Mouse (Mus musculus) intestine, postnatal 0 days (tissue): ENCODE measurements at regions not wholly inside any gene's neighbourhood (a gene's known extent, or its start where the extent isn't known, plus 50 kb on each side); places are given as distances from the start of the nearest gene placed in this dataset.

Experiments
- ATAC-seq: fragments of 200-750 bp; cut with Nextera tagmentation; 2 replicates; pipeline ENCODE4 v1.8.0; 2017; ENCODE audit warnings: mild to moderate bottlenecking, moderate TSS enrichment, moderate library complexity
- H3K27ac ChIP-seq: fragments of 300-500 bp; sonication (generic); 2 replicates; pipeline ENCODE4 v1.5.1; 2014; ENCODE audit warnings: mild to moderate bottlenecking, low read depth, low read length, moderate library complexity
- H3K27me3 ChIP-seq: fragments of 300-500 bp; sonication (generic); replicated peaks from 2 replicates; pipeline ENCODE4 v1.6.1; 2014; ENCODE audit warnings: low read length, mixed read lengths; ENCODE audit not compliant: control insufficient read depth, insufficient read depth
- H3K36me3 ChIP-seq: fragments of 300-500 bp; sonication (generic); 2 replicates; pipeline ENCODE4 v1.6.1; 2014; ENCODE audit warnings: mild to moderate bottlenecking, moderate library complexity; ENCODE audit not compliant: control insufficient read depth, insufficient read depth
- H3K4me1 ChIP-seq: fragments of 300-500 bp; sonication (generic); replicated peaks from 2 replicates; pipeline ENCODE4 v1.6.1; 2014; ENCODE audit warnings: antibody characterized with exemption, low read length, mixed read lengths; ENCODE audit not compliant: control insufficient read depth, insufficient read depth
- H3K4me2 ChIP-seq: fragments of 300-500 bp; sonication (generic); replicated peaks from 2 replicates; pipeline ENCODE4 v1.6.1; 2014; ENCODE audit warnings: low read depth, mild to moderate bottlenecking, moderate library complexity
- H3K4me3 ChIP-seq: fragments of 300-500 bp; sonication (generic); 2 replicates; pipeline ENCODE4 v1.5.1; 2014; ENCODE audit warnings: low read depth, low read length
- H3K9ac ChIP-seq: fragments of 300-500 bp; sonication (generic); 2 replicates; pipeline ENCODE4 v1.6.1; 2014; ENCODE audit warnings: mild to moderate bottlenecking, low read depth, low read length
- H3K9me3 ChIP-seq: fragments of 300-500 bp; sonication (generic); 2 replicates; pipeline ENCODE4 v1.6.1; 2016; ENCODE audit warnings: mixed run types; ENCODE audit not compliant: control insufficient read depth
- CTCF ChIP-seq: sonication (generic); IDR thresholded peaks from 2 replicates; pipeline ENCODE4 v1.5.1; 2016; ENCODE audit warnings: low read depth, mild to moderate bottlenecking, control low read depth, antibody characterized with exemption, moderate library complexity
- WGBS: fragments of 180-500 bp; shearing (Covaris S2); extraction: QIAGEN DNeasy Blood & Tissue Kit; methylation state at CpG from one replicate; pipeline ENCODE4 v1.1.7; 2014; 5-methylcytosine and 5-hydroxymethylcytosine counted together

DNA sequence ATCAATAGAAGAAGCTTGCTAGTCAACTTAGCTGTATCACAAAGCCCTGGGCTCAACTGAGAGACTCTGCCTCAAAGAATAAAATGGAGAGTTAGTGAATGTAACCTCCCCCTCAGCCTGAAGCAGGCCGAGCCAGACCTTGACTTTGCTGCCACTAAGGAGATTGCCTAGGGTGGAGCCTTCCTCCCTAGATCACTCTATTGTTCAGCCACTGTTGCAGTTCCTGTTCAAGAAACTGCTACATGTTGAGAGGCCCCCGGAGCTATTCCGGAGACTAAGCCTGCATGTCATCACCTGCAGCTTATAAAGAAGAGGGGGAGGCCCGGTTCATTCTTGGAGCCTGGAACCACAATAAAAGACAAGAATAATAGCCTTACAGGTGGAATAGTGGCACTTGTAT is 257.9 kb downstream of the Adgrg6 start:
- no peak overlapping the region for H3K4me3 ChIP-seq
- no peak for TF ChIP-seq CTCF
- 85% methylated on average over 4 of the region's 4 CpGs for WGBS
- H3K9ac ChIP-seq = no peak overlapping the region
- H3K27me3 ChIP-seq = no peaks in the 10 kb centered on the region
- no peaks in the 10 kb centered on the region for H3K9me3 ChIP-seq
- no peak for ATAC-seq
- no peaks in the 10 kb centered on the region for H3K4me1 ChIP-seq
- no peaks in the 10 kb centered on the region for H3K36me3 ChIP-seq
- no peak overlapping the region for H3K4me2 ChIP-seq
- H3K27ac ChIP-seq = no peak overlapping the region

DNA sequence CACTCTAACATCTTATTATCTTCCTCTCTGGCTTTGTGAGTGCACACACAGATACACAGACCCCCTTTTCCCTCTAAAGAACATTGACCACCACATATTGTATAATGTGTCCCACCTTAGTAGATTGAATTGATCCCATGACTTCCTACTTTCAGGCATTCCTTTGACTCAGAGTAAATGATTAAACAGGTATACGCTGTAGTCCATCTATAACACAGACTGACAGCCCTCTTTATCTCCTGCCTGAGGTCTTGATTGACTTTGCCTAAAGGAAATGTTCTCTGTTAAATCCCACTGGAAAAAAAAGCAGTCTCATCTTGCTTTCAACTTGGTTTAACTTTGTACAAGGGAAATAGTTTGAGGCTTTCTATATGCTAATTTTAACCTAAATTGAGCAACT is 268.8 kb downstream of the Adgrg6 start:
- no peaks in the 10 kb centered on the region for H3K9me3 ChIP-seq
- no peak overlapping the region for H3K9ac ChIP-seq
- 55% methylated on average over 1 of the region's 1 CpGs for WGBS
- H3K4me2 ChIP-seq = no peak overlapping the region
- H3K27me3 ChIP-seq = no peaks in the 10 kb centered on the region
- no peak overlapping the region for H3K4me3 ChIP-seq
- no peak overlapping the region for H3K27ac ChIP-seq
- no peaks in the 10 kb centered on the region for H3K4me1 ChIP-seq
- no peak for ATAC-seq
- TF ChIP-seq CTCF = no peak
- no peaks in the 10 kb centered on the region for H3K36me3 ChIP-seq

GRCm38 (mm10) chr10:14275477-14275876 is 270.0 kb downstream of the Adgrg6 start:
- Histone ChIP-seq H3K9ac (no peak overlapping the region), H3K27ac (no peak overlapping the region), H3K4me1 (no peaks in the 10 kb centered on the region), H3K4me3 (no peak overlapping the region), H3K27me3 (no peaks in the 10 kb centered on the region), H3K36me3 (no peaks in the 10 kb centered on the region), H3K4me2 (no peak overlapping the region), H3K9me3 (no peaks in the 10 kb centered on the region)
- TF ChIP-seq CTCF = no peak
- WGBS = 95% methylated on average over 1 of the region's 1 CpGs
- ATAC-seq = no peak

DNA sequence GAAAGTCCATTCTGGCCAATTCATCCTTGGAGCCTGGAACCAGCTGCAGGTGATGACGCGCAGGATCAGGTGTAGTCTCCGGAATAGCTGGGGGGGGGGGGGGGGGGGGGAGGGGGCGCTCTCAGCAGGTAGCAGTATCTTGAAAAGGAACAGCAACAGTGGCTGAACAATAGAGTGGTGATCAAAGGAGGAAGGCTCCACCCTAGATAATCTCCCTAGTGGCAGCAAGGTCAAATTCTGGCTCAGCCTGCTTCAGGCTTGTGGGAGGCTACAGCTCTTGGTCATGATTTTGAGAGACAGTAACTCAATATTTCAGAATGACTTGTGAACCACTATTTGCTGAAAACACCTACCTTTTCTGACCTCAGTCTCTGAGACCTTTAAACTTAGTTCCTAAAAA is 275.5 kb downstream of the Adgrg6 start:
- H3K4me1 ChIP-seq = no peaks in the 10 kb centered on the region
- TF ChIP-seq CTCF = no peak
- no peak overlapping the region for H3K4me2 ChIP-seq
- no peaks in the 10 kb centered on the region for H3K27me3 ChIP-seq
- no peak overlapping the region for H3K27ac ChIP-seq
- no peak overlapping the region for H3K9ac ChIP-seq
- H3K9me3 ChIP-seq = no peaks in the 10 kb centered on the region
- no peak for ATAC-seq
- no peak overlapping the region for H3K4me3 ChIP-seq
- WGBS = 51% methylated on average over 3 of the region's 4 CpGs
- no peaks in the 10 kb centered on the region for H3K36me3 ChIP-seq

GRCm38 (mm10) chr10:14267641-14268040 is 277.8 kb downstream of the Adgrg6 start:
- Histone ChIP-seq H3K4me3 (no peak overlapping the region), H3K36me3 (no peaks in the 10 kb centered on the region), H3K9ac (no peak overlapping the region), H3K9me3 (no peaks in the 10 kb centered on the region), H3K4me2 (no peak overlapping the region), H3K27ac (no peak overlapping the region), H3K27me3 (no peaks in the 10 kb centered on the region), H3K4me1 (no peaks in the 10 kb centered on the region)
- 83% methylated on average over 3 of the region's 3 CpGs for WGBS
- ATAC-seq = no peak
- no peak for TF ChIP-seq CTCF

DNA sequence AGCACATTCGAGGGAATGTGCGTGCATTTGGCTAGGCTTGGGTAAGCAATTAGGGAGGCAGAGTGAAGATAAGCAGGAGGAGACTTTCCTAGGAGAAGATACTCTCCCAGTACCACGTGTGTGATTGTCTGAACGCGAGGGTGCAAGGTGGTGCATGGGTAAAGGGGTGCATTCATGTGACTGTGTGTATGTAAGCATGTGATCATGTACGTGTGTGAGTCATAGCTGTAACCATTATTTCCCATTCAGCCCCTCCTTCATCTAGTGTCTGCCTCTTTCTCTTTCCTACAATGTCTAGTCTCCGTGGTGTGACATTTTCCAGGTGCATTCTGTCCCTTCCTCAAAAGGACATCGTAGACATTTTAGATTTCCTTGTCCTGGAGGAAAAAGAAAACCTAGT is 273.8 kb downstream of the Hivep2 start:
- Histone ChIP-seq H3K4me1 (no peaks in the 10 kb centered on the region), H3K36me3 (no peaks in the 10 kb centered on the region), H3K4me3 (no peak overlapping the region), H3K27me3 (no peaks in the 10 kb centered on the region), H3K9ac (no peak overlapping the region), H3K4me2 (no peak overlapping the region), H3K27ac (no peak overlapping the region), H3K9me3 (no peaks in the 10 kb centered on the region)
- TF ChIP-seq CTCF = no peak
- WGBS = 77% methylated on average over 8 of the region's 8 CpGs
- ATAC-seq = no peak

GRCm38 (mm10) chr10:14234896-14235604 is 269.2 kb downstream of the Hivep2 start:
- Histone ChIP-seq H3K27me3 (no peaks in the 10 kb centered on the region), H3K4me2 (no peak overlapping the region), H3K4me1 (no peaks in the 10 kb centered on the region), H3K9me3 (no peaks in the 10 kb centered on the region), H3K9ac (no peak overlapping the region), H3K27ac (no peak overlapping the region), H3K4me3 (no peak overlapping the region), H3K36me3 (no peaks in the 10 kb centered on the region)
- TF ChIP-seq CTCF = no peak
- WGBS = 69% methylated on average over 10 of the region's 10 CpGs
- ATAC-seq = no peak
